Comparison of ENCODE assay signal across 11 mouse cellular contexts in the genomic region with DNA sequence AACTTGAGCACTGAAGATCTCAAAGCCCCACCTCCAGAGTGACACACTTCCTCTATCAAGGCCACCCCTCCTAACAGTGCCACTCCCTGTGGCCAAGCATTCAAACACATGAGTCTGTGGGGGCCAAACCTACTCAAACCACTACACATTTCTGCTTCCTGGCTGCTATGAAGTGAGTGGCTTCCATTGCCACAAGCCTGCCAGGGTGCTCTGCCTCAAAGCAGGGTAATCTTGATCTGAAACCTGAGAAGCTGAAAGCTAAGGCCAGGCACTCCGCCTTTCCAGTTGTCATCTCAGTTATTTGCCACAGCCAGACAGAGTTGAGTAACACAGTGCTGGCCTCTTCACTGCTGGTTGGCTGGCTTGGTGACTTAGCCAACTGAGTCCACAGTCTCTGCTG.
DNase-seq lines count a peak whose midpoint lies in the region; ATAC-seq lines count a peak whose summit lies in the region.
"Had no signal": no experiment of that assay in that cellular context is flagged by ENCODE, and none has a peak within 500 bp of the region (broad histone marks: within the 10 kb centered on the region; RNA-seq: fewer than 3 reads in every experiment).

No protein-coding gene starts in this region.

- H3K4me2 ChIP-seq in kidney, embryonic 16.5 days (replicated peaks; ENCODE audit: low read depth, low read length) = no peak overlapping the region
- no peak overlapping the region for H3K4me2 ChIP-seq in intestine, embryonic 16.5 days (ENCODE audit: low read depth, low read length)
- H3K4me2 ChIP-seq: hindbrain, embryonic 13.5 days; limb, embryonic 12.5 days had no signal

- no peaks in the 10 kb centered on the region for H3K36me3 ChIP-seq in kidney, embryonic 16.5 days (ENCODE audit: insufficient read depth, low read length)
- H3K36me3 ChIP-seq in intestine, embryonic 16.5 days (ENCODE audit: control insufficient read depth, insufficient read depth, low read length) = no peaks in the 10 kb centered on the region
- H3K36me3 ChIP-seq: hindbrain, embryonic 13.5 days; limb, embryonic 12.5 days had no signal

- DNase-seq in kidney, adult 9 months = no peak
- DNase-seq in CD4-positive helper T cell, adult 2 months (ENCODE audit: low read depth, low spot score) = peak; percentile 13
- DNase-seq in T-cell, adult 2 months (ENCODE audit: low spot score) = peak; percentile 16
- no peak for DNase-seq in cerebellum, adult 11-12 months
- DNase-seq in testis, postnatal 14 days (ENCODE audit: low spot score) = no peak
- DNase-seq: thymus, postnatal 36 days had no signal

- H3K27me3 ChIP-seq in kidney, embryonic 16.5 days (ENCODE audit: insufficient read depth, low read length) = no peaks in the 10 kb centered on the region
- H3K27me3 ChIP-seq in intestine, embryonic 16.5 days (replicated peaks; ENCODE audit: control insufficient read depth, insufficient read depth, low read length) = no peaks in the 10 kb centered on the region
- H3K27me3 ChIP-seq: hindbrain, embryonic 13.5 days; limb, embryonic 12.5 days had no signal

- H3K4me3 ChIP-seq in kidney, embryonic 16.5 days (ENCODE audit: low read length) = no peak overlapping the region
- no peak overlapping the region for H3K4me3 ChIP-seq in intestine, embryonic 16.5 days (ENCODE audit: low read length)
- H3K4me3 ChIP-seq: hindbrain, embryonic 13.5 days; limb, embryonic 12.5 days had no signal

- 20% methylated on average over 1 of the region's 1 CpGs for WGBS in kidney, embryonic 16.5 days
- WGBS in intestine, embryonic 16.5 days = 70% methylated on average over 1 of the region's 1 CpGs

- peak; percentile 18; the same call in 1 of the 2 replicates for ATAC-seq in kidney, embryonic 16.5 days (ENCODE audit: low FRiP score, low TSS enrichment)
- ATAC-seq in intestine, embryonic 16.5 days = 0 out of 2 replicates have a peak, but pooled peaks have one; percentile 21
- ATAC-seq: midbrain, embryonic 16.5 days had no signal

- no peak overlapping the region for H3K9ac ChIP-seq in kidney, embryonic 16.5 days (replicated peaks; ENCODE audit: low read length)
- no peak overlapping the region for H3K9ac ChIP-seq in intestine, embryonic 16.5 days (ENCODE audit: low read depth, low read length)
- H3K9ac ChIP-seq: hindbrain, embryonic 13.5 days; limb, embryonic 12.5 days had no signal

- no peak overlapping the region for H3K27ac ChIP-seq in kidney, embryonic 16.5 days (ENCODE audit: low read length)
- H3K27ac ChIP-seq in intestine, embryonic 16.5 days (ENCODE audit: low read length) = no peak overlapping the region
- H3K27ac ChIP-seq: hindbrain, embryonic 13.5 days; limb, embryonic 12.5 days had no signal

- no peaks in the 10 kb centered on the region for H3K9me3 ChIP-seq in kidney, embryonic 16.5 days (ENCODE audit: low read length)
- no peaks in the 10 kb centered on the region for H3K9me3 ChIP-seq in intestine, embryonic 16.5 days (ENCODE audit: control insufficient read depth, low read length)
- H3K9me3 ChIP-seq: hindbrain, embryonic 13.5 days; limb, embryonic 12.5 days had no signal

- no peaks in the 10 kb centered on the region for H3K4me1 ChIP-seq in kidney, embryonic 16.5 days (ENCODE audit: insufficient read depth, low read length)
- no peaks in the 10 kb centered on the region for H3K4me1 ChIP-seq in intestine, embryonic 16.5 days (ENCODE audit: control insufficient read depth, insufficient read depth, low read length)

Comparison
In these comparisons a context has a peak if more than half of its experiments do, and no peak if none do; other contexts are left out.
1. DNase-seq: peak in CD4-positive helper T cell, adult 2 months (single experiment) and T-cell, adult 2 months (single experiment); none in kidney, adult 9 months (single experiment), cerebellum, adult 11-12 months (single experiment) and testis, postnatal 14 days (single experiment).